Mouse (Mus musculus): ENCODE data around the gene Nebl.

Gene Nebl

DNA sequence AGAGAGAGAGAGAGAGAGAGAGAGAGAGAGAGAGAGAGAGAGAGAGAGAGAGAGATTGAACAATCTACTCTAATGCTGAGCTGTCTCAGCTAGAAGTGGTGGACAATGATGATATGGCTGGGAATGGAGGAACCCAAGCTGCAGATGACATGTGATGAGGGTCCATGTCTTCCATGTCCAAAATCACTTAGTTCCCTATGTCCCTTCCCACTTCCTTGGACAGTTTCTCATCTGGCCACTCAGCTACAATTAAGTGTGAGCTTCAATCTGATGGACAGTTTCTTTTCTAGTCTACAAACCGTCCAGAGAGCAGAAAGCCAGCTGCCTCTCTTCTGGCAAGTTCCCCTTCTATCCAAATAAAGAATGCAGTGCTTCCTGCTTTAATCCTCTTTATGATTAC lies 221.3 kb downstream of the Nebl start:
- DNase-seq: no peak

DNA sequence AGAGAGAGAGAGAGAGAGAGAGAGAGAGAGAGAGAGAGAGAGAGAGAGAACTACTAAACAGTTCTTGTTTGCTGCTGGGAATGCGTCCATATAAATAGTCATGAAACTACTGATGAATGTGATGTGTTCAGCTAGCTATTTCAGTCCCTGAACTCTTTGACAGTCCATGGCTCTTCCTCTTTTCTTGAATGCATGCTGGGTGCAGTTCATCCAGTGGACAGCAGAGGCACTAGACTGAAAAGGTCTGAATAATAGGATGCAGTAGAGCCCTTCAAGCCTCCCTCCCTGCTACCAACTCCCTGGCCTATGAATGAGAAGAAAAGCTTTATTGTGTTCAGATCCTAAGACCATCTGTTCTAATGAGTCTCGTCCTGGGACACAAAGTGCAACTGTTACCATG lies 223.9 kb downstream of the Nebl start:
- no peak for DNase-seq

DNA sequence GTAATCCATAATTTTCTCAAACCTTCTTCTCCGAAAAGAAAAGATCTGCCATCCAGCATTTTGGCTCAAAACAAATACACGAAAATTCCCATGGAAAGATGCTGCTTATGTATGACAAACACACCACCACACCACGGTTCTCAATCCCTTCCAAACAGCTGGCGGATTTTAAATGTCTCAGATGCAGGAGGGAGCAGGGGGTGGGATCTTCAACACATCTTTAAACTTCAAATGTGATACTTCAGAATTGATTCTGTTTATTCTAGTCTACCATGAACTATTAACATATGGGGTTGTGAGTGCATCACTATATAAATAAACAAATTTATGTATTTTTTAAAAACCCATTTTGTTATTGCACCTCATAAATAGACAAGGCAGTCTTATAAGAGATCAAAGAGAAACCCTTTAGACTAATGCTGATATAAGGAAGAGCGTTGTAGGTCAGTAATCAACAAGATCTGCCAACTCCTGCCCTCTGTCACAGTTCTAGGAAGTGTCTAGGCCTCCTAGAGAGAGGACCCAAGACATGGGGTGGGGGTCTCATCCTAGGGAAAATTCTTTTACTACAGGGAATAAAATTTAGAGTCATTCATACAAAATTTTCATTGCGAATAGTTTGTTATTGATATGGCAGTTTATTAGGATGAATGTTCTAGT lies 227.0 kb downstream of the Nebl start:
- DNase-seq: no peak

DNA sequence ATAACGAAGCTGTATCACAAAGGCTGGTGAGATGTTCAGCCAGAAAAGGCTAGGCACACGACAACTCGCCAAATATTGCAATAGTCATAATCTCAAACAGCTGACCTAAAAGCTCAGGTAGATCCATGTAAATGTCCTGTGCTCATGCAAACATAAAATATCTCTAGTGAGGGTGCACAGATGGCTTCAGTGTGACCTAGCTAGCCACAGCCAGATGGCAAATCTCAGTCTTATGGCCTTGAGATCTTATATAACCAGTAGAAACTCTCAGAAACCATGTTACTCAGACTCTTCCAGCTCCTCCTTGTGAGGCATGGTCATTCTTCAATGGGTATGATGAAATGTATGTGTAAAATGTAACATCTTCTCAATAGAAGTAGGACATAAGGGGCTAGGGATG lies 230.2 kb downstream of the Nebl start:
- DNase-seq: no peak

DNA sequence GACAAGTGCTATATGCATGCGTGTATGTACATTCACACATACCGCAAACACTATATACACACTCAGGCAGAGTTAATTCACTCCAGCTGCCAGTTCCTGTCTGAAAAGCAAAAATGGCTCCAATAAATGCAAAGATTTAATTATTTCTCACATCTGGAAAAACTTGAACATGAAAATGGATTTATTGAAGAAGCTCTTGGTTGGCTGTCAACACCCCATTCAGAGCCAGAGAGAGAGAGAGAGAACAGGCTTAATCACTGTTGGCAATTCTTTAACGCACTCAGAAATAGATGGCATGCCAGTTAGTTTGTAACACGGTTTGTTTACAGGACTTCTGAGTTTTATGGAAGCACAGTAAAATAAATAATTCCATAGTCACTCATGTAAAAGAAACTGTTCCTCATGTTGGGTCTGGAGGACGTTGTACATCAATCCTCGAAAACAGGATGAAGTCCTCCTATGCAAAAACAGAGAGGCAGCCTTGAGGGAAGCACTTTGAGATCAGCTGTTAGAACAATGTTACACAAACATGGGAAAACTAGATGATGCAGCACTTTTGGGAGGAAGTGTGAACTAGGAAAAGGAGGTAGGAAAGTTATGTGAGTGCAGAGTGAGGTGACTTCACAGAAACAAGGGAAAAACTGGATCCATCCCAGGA lies 265.6 kb downstream of the Nebl start:
- no peak for DNase-seq

DNA sequence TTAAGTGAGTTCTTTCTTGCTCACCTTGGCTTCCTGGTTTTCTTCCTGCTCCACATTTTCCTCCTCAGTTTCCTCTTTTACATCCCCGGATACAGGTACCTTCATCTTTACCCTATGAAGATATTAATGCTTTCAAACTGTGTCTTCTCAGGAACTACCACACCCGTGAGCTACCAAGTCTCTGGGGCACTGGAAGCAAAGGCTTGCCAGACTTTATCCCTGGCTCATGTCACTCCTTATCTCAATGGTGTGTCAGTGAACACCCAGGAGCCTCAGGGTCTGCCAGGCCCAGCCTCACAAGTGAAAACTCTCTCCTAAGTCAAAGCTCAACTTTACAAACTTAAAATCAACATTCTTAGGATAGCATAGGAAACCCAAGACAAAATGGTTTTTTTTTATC lies 270.8 kb downstream of the Nebl start:
- DNase-seq: no peak

DNA sequence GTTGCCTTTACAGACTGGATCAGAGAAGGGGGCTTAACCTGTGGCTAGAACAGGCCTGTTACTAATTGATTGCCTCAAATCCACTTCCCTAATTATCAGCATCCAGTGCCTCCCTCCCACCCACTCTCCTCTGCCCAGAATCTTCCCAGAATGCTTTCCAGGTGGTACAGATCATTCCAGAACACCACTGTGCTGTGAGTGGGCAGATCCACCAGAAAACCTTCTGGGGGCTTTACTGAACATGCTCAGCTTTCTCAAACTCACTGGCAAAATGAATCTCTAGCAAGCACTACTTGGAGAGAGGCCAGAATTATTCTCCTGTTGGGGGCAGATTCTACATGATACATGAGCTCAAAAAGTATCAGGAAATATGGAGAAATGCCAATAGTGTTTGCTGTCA lies 277.6 kb downstream of the Nebl start:
- no peak for DNase-seq

DNA sequence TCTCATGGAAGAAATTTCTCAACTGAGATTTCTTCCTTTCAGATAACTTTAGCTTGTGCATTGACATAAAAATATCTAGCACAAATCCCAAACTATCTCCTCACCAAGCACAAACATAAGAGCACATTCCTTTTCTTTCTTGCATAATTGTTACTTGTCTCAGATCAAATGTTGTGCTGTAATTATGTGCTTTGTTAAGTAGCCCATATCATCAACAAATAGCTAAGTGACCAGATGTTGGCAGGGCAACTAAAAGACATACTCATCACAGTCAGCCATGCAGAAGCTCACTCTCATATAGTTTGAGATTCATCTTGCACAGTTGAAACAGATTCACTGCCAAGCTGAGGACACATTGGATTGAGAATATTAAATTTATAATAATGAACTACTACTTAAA lies 282.9 kb downstream of the Nebl start:
- DNase-seq: no peak

DNA sequence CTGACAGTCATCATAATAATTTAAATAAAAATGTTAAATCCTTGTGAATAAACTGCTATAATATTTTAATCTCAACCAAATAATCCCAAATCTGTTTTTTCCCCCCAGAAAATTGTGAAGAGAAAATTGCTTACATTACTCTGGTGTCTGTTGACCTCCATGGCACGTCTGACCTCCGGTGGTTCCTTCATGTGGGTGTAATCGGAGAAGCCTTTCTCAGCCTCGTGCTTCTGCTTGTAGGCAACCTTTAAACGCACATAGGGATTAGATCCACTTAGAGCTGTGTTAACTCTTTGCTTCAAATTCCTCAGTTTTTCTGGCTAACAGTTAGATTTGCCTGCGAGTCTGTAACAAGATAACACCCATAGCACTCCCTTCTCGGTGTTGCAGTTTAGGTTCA lies 287.7 kb downstream of the Nebl start:
- no peak for DNase-seq

DNA sequence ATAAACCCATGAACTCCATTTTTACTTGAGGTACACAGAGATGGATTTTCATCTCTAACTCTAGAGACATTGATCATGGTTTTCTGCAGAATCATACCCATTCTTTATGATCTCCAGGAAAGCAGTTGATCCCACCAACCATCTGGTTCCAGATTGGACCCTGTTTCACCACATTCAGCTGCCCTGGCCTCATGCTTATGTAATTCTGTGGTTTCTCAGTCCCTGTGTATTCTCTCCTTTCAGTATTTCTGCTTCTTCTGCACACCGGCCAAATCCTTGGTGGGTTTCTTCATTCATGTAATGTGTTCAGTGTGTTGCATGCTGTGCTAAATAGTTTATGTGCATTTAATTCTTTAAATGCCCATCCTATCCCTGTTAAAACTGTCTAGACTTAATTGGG lies 292.9 kb downstream of the Nebl start:
- DNase-seq: no peak

DNA sequence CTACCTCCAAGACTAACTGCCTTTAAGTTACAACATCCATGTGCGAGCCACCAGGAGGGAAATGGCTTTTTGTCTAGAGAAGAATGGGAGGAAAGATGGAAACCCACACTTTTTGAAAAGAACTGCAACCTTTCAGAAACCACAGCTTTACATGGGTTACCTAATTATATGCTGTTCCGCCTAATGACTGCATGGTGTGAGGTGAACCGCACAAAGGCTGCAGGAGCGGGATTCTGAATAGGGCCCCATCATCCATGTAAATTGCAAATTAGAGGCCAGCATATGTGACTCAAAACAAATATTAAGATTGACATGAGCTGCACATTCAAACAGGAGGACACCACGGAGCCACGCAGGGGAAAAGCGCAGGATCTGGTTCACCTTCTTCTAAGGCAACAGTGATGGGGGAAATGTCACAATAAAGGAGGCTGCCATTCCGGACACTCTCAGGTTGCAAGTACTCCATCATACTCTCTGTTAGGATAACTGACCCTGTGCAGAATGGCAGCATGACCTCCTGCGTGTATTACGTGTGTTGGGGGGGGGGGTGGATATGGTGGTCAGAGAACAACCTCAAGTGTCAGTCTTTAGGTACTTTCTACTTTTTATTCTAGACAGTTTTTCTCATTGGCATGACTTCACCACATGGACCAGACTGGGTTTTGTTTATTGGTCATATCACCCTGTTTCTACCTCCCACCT lies 294.4 kb downstream of the Nebl start:
- DNase-seq: no peak

DNA sequence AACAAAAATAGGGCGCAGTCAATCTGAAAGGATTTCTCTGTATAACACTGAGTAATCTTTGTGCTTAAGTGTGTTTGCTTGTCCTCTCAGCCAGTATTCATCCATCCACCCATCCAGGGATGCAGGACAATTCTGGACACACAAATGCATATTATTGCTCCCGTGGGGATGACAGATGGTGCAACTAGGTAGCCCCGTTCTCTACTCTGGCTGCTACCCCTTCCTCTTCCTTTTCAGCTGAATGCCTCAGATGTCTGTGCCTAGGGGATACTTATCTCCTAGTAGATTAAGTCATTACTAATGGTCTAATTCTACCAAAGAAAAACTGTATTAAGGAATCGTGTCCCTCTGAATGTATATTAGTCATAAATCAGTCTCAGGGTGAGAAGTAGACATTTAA lies 296.0 kb downstream of the Nebl start:
- no peak for DNase-seq

DNA sequence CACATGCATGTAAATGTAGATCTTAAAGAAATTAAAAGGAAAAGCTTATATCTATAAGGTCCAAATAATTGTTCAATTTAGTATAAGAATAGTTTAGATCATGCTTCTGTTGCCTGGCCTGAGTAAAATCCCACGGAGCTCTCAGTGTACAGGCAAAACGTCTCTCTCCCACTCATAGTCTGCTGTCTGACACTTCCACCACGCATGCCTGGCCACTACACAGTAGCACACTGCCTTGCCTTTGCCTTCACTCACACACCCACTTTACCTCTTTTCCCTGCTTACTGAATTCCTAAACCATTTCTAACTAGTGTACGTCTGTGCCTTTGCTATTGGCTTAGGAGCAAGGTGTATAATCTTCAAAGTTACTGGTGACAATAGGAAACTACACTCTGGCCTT lies 302.2 kb downstream of the Nebl start:
- DNase-seq: no peak

DNA sequence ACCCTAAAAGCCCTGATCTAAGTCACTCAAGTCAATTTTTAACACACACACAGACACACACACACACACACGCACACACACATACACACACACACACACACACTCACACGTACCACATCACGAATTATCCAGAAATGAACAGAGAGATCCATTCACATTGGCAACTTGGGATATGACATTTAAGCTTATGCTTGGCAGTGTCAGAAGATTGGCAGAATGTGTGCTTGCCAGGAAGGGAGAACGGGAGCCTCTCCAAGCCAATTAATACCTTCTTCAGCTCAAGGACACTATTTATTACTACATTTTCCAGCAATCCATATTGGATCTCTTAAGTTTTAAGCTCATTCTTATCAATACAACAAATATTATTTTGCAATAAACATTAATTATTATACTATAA lies 303.1 kb downstream of the Nebl start:
- no peak for DNase-seq

DNA sequence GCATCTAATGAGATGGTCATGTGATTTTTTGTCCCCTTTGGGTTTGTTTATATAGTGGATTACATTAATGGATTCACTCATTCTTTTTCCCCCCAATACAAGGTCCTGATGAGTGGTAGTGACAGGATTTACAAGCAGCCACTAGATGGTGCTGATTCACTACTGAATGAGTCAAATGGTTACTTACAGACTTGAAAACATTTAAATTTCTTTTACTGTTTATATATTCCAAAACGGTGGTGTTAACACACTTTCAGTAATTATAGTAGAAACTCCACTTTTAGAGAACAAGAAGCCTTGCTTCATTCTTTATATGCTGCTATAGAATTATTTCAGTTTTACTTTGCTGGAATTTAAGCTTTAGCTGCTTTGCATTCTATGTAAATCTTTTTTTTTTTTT lies 308.3 kb downstream of the Nebl start:
- no peak for DNase-seq

DNA sequence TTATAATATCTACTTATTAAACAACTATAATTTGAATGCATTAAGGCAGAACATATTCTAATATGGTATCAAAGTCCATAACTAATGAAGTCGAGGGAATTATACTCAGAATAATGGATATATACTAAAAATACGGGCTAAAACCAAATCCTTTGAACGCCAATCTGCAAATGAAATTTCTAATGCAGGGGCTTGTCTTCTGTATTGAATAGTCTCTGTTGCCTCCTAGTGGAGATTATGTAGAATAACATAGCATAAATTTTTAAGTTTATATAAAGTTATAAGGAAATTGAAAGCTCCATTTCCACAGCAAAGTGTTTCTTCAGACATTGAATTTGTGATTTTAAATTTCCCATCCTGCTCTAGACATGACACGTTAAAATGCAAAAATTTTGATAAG lies 315.9 kb downstream of the Nebl start:
- no peak for DNase-seq

DNA sequence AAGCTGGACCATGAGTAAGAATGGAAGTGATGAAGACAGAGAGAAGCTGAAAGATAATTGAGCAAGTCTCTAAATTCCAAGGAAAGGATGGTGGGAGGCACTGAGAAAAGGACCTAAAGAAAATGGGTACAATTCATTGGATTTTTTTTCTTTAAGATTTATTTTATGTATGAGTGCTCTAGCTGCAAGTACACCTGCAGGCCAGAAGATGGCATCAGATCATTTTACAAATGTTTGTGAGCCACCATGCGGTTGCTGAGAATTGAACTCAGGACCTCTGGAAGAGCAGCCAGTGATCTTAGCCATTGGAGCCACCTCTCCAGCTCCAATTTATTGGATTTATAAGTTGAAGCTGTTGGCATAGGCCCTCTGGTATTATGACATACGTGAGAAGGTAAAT lies 316.9 kb downstream of the Nebl start:
- DNase-seq: no peak

DNA sequence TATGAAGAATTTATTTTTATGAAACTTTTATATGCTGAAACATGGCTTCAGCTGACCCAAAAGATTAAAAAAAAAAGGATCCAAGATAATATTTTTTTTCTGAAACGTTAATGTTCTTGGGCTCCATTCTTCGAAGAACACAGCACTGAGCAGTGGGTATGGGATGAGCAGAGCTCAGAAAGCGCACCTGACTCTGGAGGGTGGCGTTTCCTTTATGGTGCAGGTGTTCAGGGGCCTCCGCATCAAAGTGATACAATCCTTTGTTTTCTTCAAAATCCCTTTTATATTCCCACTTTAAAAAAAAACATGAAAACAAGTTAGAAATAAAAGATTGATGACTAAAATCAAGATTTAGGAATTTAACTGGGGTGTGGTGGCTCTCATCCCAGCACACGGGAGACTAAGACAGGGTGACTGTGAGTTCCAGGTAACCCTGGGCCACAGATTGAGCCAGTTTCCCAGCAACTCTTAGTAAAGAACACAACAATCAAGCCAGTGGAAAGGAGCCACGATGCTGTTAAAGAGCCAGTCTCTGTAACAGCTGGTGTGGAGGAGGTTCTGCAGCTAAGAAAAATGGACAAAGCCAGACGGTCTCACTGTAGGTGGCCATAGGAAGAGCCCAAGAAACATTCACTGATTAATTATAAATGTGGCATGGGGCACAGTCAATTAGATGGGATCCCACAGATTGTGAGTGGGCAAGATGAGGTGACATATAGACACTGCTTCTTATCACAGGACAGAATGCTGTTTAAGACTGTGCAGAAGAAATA lies 317.6 kb downstream of the Nebl start:
- peak; percentile 30 to 52 for DNase-seq

DNA sequence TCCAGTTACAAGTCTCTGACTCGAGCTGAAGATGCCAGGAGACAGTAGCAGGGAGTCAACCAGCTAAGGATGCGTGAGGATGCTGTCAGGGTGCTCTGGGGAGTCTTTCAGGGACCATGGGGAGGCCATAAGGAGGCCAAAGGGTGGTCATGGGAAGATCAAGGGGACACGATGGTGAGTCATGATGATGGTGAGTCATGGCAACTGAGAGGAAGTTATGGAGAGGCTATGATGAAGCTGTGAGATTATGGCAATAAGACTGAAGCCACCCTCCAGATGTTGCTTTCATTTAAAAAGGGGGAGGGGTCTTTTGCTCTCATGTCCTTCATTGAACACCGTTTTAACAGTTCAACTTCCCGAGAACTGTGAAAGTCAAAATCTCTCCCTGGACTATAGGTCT lies 322.0 kb downstream of the Nebl start:
- DNase-seq: no peak

DNA sequence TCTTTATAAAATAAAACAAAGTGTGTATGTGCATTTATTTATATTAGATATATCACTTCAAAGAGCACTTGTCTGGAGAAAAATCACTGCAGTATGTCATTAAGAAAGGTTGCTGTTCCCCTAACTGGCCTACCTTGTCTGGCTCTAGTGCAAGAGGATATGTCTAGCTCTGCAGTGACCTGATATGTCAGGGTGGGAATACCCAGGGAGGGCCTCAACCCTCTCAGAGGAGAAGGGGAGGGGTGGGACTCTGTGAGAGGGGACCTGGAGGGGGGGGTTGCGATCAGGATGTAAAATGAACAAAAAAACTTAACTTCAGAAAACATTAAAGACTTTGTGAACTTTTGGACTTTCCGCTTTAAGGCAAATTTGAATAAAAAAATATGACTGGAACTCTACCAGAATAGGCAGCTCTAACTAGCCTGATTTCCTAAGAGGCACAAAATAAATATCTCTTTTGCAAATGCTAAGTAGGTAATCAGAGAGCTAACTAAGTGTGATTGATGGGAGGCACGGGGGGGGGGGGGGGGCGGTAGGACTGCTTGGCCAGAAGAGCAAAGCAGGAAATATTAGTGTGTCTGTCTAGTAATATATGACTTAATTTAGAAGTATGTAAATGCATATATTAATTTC lies 325.2 kb downstream of the Nebl start:
- no peak for DNase-seq

DNA sequence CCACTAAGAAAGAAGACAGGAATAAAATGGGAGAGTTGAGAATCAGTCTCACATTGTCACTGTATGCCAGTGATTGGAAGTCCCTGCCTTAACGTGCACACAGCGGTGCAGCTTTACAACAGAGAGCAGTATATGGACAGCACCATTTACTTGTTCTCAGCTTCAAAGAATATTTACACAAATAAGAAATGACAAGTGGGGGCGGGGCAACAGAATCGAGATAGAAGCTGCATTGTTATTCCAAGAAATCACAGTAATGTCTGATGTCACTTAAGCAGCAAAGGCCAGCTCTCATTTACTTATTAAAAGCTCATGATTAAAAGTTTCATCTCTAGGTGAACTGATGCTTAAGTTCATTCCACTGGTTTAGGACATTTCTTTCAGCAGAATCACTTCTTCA lies 328.8 kb downstream of the Nebl start:
- no peak for DNase-seq

DNA sequence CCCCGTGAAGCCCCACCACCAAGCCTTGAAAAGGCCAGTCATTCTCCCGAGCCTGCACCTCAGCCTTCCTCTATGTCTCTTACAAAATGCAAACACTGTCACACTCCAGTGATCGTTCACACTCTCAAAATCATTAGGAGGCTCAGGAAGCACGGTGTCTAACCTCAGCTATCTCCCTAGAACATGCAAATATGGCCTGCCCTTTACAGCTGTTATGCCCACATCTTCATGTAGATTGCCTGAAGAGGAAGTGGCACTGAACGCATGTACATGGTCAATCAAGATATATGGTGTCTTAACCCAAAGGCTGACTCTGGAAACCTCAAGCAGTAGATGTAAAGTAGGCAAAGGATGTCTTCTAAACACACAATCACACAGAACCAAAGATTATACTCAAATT lies 335.0 kb downstream of the Nebl start:
- DNase-seq: no peak

DNA sequence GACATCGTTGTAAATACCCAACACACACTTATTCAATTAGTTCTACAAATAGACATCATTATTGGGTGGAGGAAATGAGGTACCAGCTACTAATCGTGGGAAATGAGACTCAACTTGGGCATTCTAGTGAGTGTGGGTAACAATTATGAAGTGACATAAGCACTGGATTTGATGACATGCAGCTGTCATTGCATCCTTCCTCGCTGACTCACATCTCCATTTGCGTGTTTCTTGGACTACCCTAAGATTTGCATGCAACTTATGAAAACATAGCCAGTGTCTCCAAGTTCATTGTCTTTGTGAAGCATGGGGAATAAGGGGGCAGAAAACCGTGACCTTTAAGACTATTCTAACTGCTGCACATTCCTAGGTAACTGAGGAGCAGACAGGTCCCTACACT lies 339.9 kb downstream of the Nebl start:
- peak in 1 of 2 experiments; percentile 13 for DNase-seq

All from thymus, postnatal 36 days (tissue).